Mouse (Mus musculus): ENCODE measurements around the gene Syn3.

DNA sequence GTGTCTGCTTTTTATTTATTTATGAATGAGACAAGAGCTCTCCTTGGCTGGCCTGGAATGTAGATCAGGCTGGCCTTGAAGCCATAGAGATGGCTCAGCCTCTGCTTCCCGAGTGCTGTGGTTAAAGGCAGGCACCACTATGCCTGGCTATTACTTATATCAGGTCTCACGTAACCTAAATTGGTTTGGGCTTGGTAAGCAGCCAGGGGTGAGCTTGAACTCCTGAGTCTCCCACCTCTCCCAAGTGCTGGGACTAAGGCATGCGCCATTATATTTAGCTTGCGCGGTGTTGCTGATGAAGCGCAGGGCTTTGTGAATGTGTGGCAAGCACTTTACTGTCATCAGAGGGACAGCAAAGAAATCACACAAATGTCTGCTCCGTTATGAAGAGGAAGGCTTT, 480.9 kb downstream of the Syn3 start:
- no peak for TF ChIP-seq CTCF (IDR thresholded peaks at IDR 0.05; ENCODE audit: extremely low read depth, insufficient read depth, low read length)
- no peak for TF ChIP-seq POLR2A (IDR thresholded peaks at IDR 0.05; ENCODE audit: extremely low read depth, insufficient read depth, low read length)

Measured in cortical plate, adult 2 months (tissue).